In the genomic region with DNA sequence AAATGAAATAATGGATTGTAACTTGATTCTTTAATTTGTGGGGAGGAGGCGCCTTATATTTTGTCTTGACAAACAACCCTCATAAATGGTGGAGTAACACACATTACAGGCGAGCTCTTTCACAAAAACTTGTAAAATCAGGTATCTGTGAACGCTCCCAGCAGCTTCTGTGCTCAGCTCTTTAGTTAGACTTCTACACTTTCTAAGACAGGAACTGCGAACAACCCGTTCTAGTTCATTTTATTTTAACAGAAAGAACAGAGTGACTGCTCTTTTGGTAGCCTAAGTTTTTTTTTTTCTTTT, we compare ENCODE assay signal across 20 mouse cellular contexts. TPM values are rescaled to one million over a fixed set of nuclear protein-coding genes. Genes with fewer than 3 reads are reported as not detected.
DNase-seq lines count a peak whose midpoint lies in the region; ATAC-seq lines count a peak whose summit lies in the region.
"Had no signal": no experiment of that assay in that cellular context is flagged by ENCODE, and none has a peak within 500 bp of the region (broad histone marks: within the 10 kb centered on the region; RNA-seq: fewer than 3 reads in every experiment).

No protein-coding gene starts in this region.

- H3K9me3 ChIP-seq in kidney, embryonic 15.5 days (replicated peaks) = no peaks in the 10 kb centered on the region
- H3K9me3 ChIP-seq: heart, embryonic 12.5 days; limb, embryonic 15.5 days; midbrain, embryonic 13.5 days had no signal

- no peaks in the 10 kb centered on the region for H3K36me3 ChIP-seq in kidney, embryonic 15.5 days
- H3K36me3 ChIP-seq: heart, embryonic 12.5 days; limb, embryonic 15.5 days; midbrain, embryonic 13.5 days had no signal

- 0 out of 2 replicates have a peak overlapping the region, but pooled peaks have one; percentile 9 for H3K9ac ChIP-seq in kidney, embryonic 15.5 days
- H3K9ac ChIP-seq: heart, embryonic 12.5 days; limb, embryonic 15.5 days; liver, postnatal 0 days; midbrain, embryonic 13.5 days had no signal

- H3K27ac ChIP-seq in kidney, embryonic 15.5 days = no peak overlapping the region
- H3K27ac ChIP-seq: left cerebral cortex, adult 2 months; limb, embryonic 15.5 days; midbrain, embryonic 13.5 days had no signal

- H3K4me2 ChIP-seq in kidney, embryonic 15.5 days = peak overlapping the region; percentile 80
- H3K4me2 ChIP-seq: heart, embryonic 12.5 days; limb, embryonic 15.5 days; midbrain, embryonic 13.5 days had no signal

- H3K4me1 ChIP-seq in kidney, embryonic 15.5 days = peaks cover 16% of the 10 kb centered on the region; the same call in 1 of the 2 replicates

- WGBS in kidney, embryonic 15.5 days = 6% methylated on average over 5 of the region's 5 CpGs

- peaks cover 31% of the 10 kb centered on the region for H3K27me3 ChIP-seq in kidney, embryonic 15.5 days

- DNase-seq in embryo, embryonic 11 days = peak; percentile 52
- DNase-seq in embryo, embryonic 10 days (ENCODE audit: low spot score) = no peak
- no peak for DNase-seq in kidney, postnatal 4 days
- DNase-seq in retina, embryonic 14.5 days (ENCODE audit: low spot score) = peak; percentile 34
- DNase-seq in retina, postnatal 1 day = no peak
- DNase-seq in gastrocnemius, adult 18-20 months (ENCODE audit: low spot score) = no peak
- no peak for DNase-seq in adrenal gland, postnatal 14 days
- DNase-seq: cerebellum, adult 11-12 months; gastrocnemius, postnatal 25 days; heart, postnatal 4 days; kidney, adult 2 months; liver, postnatal 0 days; spleen, adult 18-20 months; thymus, postnatal 4 days had no signal

- 0 out of 2 replicates have a peak, but pooled peaks have one; percentile 13 for ATAC-seq in kidney, embryonic 15.5 days (replicated peaks; ENCODE audit: low FRiP score)
- ATAC-seq: liver, postnatal 0 days; midbrain, embryonic 13.5 days had no signal

- H3K4me3 ChIP-seq in kidney, embryonic 15.5 days (replicated peaks) = peak overlapping the region; percentile 70
- H3K4me3 ChIP-seq: erythroblast, embryonic 14.5 days; heart, embryonic 12.5 days; left cerebral cortex, adult 2 months; limb, embryonic 15.5 days; midbrain, embryonic 13.5 days had no signal

RNA-seq across cellular contexts. Expression of gene Aldh1a2, which starts 2.2 kb away (rescaled TPM):
- polyA plus RNA-seq in kidney, embryonic 15.5 days (2015; fragmentation: Nextera tagmentation; extraction: Ambion mirVana) = 323 and 326 TPM in 2 replicates
- total RNA-seq in gastrocnemius, adult 18-20 months (2021) = 1 to 10 TPM; 1.8 to 8.9 TPM
- total RNA-seq in adrenal gland, postnatal 14 days (2021) = 50.3 and 53.0 TPM in 2 replicates
- polyA plus RNA-seq: erythroblast, embryonic 14.5 days had no signal

RNA-seq across cellular contexts. Expression of gene Aqp9, which starts 49.3 kb away (rescaled TPM):
- polyA plus RNA-seq in kidney, embryonic 15.5 days (2015; fragmentation: Nextera tagmentation; extraction: Ambion mirVana) = 0.22 and 0.26 TPM in 2 replicates
- total RNA-seq in gastrocnemius, adult 18-20 months (2021) = under 1 TPM in 1 of 2 experiments, not detected in 1; 0.24 TPM
- total RNA-seq in adrenal gland, postnatal 14 days (2021) = 1.6 and 20.3 TPM in 2 replicates

Comparison
In these comparisons a context has a peak if more than half of its experiments do, and no peak if none do; other contexts are left out.
1. DNase-seq: peak in embryo, embryonic 11 days (single experiment) and retina, embryonic 14.5 days (single experiment); none in embryo, embryonic 10 days (single experiment), kidney, postnatal 4 days (0 of 2), retina, postnatal 1 day (single experiment), gastrocnemius, adult 18-20 months (single experiment) and adrenal gland, postnatal 14 days (single experiment).